Mouse (Mus musculus) naive thymus-derived CD4-positive, alpha-beta T cell, adult 2 months (primary cell): ENCODE data around the gene Rangap1.

Experiments
- DNase-seq: peaks from one replicate; pipeline ENCODE4 v3.0.0-alpha.2; 2011; ENCODE audit warnings: low read depth

Rangap1 gene

DNA sequence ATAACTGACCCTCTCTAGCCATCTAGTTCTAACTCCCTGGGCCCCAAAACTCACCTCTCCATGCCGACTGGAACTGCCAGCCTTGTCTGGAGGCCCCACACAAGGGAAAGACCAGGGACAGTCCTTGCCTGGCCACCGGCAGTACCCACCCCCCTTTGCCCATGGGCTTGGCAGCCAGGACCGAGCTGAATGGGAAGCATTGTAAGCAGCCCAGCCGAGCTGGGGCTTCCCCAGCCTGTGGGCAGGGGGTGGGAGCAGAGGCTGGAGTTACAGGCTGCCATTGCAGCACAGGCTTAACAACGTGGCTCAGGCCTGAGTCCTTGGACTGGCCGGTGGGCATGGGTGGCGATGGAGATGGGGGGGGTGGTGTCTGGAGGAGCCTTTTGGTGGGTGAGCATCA, 48.2 kb downstream of the Rangap1 start, which contains the start of gene Chadl:
Gene Chadl (minus strand): TSS at position 113 of the 400 bp plus-strand sequence.
- DNase-seq = no peak

DNA sequence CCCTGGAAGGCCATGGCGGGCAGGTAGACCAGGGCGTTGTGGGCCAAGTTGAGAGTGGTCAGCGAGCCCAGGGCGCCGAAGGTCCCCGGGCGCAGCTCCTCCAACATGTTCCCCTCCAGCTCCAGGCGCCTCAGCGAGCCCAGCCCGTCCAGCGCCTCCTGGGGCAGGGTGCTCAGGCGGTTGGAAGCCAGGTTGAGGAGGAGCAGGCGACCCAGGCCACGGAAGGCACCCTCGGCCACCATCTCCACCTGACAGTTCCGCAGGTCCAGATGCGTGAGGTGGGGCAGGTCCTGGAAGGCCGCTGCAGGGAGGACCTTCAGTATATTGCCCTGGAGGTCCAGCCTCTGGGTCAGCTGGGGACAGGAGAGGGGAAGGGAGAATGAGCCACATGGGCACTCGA, 50.4 kb downstream of the Rangap1 start:
- DNase-seq = no peak

DNA sequence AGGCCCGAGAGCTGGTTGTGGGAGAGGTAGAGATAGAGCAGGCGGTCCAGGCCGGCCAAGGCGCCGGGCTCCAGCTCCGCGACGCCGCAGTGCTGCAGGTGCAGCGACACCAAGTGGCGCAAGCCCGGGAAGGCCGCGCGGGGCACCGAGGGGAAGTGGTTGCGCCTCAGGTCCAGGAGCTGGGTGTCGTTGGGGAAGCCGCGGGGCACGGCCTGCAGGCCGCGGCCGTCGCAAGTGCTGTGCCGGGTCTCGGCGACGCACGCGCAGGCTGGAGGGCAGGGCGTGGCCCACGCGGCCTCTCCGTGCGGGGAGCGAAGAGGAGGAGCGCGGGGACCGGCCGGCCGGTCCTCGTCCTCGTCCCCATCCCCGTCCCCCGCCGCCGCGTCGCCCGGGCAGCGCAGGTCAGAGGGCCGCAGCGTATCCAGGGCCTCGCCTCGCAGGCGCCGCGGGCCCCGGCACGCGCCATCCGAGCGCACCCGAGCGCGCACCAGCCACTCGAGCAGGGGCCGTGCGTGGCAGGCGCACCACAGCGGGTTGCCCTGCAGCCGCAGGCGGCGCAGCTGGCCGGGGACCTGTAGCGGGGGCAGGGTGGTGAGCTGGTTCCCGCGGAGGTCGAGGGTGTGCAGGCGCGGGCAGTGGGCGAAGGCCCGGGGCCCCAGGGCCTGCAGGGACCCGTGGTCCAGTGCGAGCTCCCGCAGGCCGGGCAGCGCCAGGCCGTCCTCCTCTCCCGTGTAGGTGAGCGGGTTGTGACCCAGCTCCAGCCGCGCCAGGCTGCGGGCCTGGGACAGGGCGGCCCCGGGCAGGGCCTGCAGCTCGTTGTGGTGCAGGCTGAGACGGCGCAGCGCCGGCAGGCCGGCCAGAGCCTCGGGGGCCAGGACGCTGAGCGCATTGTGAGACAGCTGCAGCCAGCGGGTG, 51.1 kb downstream of the Rangap1 start:
- peak; percentile 67 for DNase-seq

DNA sequence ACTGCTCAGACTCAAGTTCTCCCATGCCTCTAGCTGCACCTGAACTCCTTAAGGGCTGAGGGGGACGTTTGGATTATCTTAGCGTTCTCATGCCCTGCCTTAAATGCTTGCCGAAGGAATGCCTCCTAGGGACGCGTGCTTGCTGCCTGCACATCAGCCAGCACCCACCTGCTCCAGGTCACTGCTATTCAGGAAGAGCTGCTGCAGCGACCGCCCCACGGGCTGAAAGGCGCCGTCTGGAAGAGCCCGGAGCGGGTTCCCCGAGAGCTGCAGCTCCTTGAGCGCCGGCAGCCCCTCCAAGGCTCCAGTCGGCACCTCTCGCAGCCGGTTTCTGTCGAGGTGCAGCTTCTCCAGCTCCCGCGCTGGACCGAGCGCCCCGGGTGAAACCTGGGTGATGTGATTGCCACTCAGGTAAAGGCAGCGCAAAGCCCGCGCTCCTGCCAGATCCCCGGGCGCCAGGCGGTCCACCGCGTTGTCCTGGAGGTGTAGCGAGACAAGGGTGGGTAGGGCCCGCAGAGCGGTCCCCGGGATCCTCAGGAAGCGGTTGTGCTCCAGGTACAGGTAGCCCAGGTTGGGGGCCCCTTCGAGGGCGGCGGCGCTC, 51.9 kb downstream of the Rangap1 start:
- DNase-seq = no peak

DNA sequence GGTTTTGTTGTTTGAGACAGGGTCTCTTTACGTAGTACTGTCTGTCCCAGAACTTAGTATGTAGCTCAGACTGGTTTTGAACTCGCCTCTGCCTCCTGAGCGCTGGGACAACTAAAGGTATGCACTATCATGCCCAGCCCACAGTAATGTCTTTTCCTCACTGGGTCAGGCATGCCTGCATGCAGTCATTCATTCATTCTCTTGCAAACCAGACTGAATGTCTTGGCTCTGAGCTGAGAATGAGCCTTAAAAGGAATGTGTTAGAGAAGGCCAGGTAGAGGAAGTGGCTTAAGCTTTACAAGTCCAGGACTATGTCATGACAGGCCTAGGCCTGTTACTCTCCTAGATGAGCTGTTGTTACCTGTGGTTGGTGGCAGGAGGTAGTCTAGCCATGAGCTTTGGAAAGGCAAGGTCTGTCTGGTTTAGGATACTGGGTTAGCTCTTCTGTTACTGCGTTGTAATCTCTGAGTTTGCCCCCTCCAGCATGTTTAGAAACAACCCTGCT, 65.0 kb downstream of the Rangap1 start:
- DNase-seq = no peak

DNA sequence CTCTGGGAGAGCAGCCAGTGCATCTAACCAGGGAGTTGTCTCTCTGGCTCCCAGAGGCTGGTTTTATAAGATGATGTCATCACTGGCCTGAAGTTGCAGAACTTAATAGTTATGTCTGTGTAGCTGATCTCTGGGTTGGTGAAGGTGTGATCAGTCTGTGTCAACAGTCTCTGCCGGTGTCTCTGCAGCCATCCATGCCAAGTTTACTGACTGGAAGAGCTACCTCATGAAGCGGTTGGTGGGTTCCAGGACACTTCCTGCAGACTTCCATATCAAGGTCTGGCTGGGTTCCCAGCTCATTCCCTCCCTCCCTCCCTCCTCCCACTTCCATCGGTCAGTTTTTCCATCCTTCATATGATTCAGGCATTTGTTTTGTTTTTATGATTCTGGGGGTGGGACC, 68.7 kb downstream of the Rangap1 start:
- DNase-seq = no peak

DNA sequence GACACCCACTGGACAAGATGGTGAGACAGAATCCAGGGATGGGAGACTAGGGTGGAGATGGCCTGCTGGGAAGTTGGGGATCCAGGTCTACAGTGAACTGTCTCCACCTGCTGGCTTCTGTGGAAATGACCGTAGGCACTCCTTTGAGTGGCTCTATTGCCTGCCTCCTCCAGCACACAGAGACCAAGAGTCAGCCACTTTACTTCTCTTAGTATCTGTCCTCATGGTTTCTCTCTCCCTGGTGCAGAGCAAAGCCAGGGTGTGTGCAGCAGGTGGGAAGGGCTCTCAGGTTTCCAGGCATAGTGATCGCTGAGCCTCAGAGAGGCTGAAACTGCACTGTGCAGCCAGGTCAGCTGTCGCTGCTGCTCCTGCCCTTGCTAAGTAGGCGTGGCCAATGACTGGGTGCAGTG, 75.1 kb downstream of the Rangap1 start:
- peak; percentile 46 for DNase-seq

DNA sequence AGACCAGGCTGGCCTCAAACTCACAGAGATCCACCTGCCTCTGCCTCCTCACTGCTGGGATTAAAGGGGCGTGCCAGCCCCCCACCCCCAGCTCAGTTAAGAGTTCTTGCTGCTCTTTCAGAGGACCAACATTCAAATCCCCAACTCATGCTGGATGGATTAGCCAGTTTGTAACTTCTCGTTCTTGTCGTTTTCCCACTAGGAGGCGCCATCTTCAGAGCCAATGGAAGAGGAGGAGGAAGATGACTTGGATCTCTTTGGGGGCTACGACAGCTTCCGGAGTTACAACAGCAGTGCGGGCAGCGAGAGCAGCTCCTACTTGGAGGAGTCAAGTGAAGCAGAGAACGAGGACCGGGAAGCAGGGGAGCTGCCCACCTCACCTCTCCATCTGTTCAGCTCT, 78.4 kb downstream of the Rangap1 start:
- DNase-seq = no peak

DNA sequence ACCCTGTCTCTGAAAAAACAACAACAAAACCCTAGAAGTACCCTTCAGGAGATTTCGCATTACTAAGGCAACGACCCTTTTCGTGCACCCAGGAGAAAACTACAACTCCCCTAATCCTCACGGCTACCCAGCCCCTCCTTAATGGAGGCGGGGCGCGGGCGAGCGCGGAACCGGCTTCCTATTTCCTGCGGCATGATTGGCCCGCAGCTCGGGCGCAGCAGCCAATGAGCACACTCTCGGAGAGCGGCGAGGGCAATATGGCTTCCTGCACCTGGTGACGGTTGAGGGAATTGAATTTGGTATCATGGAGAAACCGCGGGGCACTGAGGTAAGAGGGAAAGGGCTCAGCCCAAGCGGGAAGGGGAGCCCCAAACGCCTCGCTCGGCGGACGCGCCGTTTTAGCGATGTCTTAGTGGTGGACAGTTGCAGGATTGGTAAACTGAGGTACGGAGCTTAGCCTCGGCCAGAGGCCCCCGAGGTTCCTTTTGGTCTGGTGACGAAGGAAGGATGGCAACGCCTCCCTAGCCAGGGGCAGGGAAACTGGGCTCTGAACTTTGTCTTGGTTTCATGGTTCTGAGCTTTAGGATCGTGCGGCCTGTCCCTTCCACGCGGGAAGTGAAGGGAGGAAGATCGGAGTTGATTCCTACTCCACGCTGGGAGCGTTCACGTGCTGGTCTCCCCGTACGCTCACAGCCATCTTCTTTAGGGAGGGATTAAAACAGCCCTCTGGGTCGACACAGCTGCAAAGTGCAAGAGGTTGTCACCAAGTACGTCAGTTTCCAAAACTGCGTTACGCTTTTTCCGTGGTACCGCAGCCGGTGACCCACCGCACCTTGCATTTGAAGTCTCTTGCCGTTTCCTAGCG, 81.4 kb downstream of the Rangap1 start, which contains the start of gene L3mbtl2:
Gene L3mbtl2 (plus strand): TSS at position 193 of the 865 bp plus-strand sequence.
- peak; percentile 93 for DNase-seq

DNA sequence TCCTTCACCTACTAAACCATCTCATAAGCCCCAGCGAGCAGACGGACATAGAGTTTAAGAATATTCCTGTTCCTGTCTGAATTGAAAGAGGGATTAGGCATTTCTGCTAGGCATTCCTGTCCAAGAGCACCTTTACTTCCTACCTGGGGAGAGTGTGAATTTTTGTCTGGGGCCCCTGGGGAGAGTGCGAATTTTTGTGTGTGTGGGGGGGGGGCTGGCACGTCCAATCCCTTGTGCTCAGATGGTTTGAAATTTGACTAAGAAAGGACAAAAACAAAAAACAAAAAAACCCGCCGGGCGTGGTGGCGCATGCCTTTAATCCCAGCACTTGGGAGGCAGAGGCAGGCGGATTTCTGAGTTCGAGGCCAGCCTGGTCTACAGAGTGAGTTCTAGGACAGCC, 82.0 kb downstream of the Rangap1 start:
- no peak for DNase-seq

DNA sequence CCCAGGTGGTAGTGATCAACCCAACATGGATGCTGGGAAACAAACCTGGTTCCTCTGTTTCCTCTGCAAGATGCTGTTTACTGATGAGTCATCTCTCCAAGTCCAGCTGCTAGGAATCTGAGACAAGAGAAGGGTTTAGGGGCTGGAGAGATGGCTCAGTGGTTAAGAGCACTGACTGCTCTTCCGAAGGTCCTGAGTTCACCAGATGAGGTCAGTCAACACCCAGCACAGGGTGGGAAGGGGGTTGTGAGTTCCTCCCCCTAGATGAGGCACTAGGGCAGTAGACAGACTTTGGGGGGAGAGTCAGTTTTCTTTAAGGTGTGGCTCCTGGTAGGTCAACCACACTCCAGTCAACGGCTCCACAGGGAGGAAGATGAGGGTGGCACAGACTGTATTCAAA, 83.6 kb downstream of the Rangap1 start:
- no peak for DNase-seq
